Mouse (Mus musculus): ENCODE data around the gene Pak1ip1. TPM values are rescaled to one million over a fixed set of nuclear protein-coding genes. Genes with fewer than 3 reads are reported as not detected.

Pak1ip1 gene
- polyA plus RNA-seq, 1 experiment: 32.0 TPM

GRCm38 (mm10) chr13:40971261-40971660, 29.6 kb upstream of the Pak1ip1 start:
- no peaks in the 10 kb centered on the region for H3K36me3 ChIP-seq (ENCODE audit: control insufficient read depth, insufficient read depth, low read length)
- TF ChIP-seq CTCF (conservative IDR thresholded peaks at IDR 0.05; ENCODE audit: insufficient read depth, insufficient read length, low read depth, low read length) (no peak), POLR2A (IDR thresholded peaks at IDR 0.05; ENCODE audit: low read depth, low read length) (no peak)
- H3K27me3 ChIP-seq (replicated peaks; ENCODE audit: control insufficient read depth, insufficient read depth, low read length): no peaks in the 10 kb centered on the region
- H3K4me1 ChIP-seq (ENCODE audit: control insufficient read depth, insufficient read depth, low read length): peaks cover 7% of the 10 kb centered on the region; the same call in 1 of the 2 replicates
- WGBS: 86% methylated on average over 5 of the region's 5 CpGs
- H3K27ac ChIP-seq (ENCODE audit: insufficient read depth, low read depth, low read length): no peak overlapping the region
- DNase-seq: no peak
- no peak overlapping the region for H3K4me3 ChIP-seq (ENCODE audit: insufficient read depth, low read depth, low read length)

- 96% methylated on average over 2 of the region's 2 CpGs for WGBS
- Histone ChIP-seq H3K4me3 (ENCODE audit: insufficient read depth, low read depth, low read length) (no peak overlapping the region), H3K4me1 (ENCODE audit: control insufficient read depth, insufficient read depth, low read length) (peaks cover 7% of the 10 kb centered on the region; the same call in 1 of the 2 replicates), H3K36me3 (ENCODE audit: control insufficient read depth, insufficient read depth, low read length) (no peaks in the 10 kb centered on the region), H3K27ac (ENCODE audit: insufficient read depth, low read depth, low read length) (no peak overlapping the region), H3K27me3 (replicated peaks; ENCODE audit: control insufficient read depth, insufficient read depth, low read length) (no peaks in the 10 kb centered on the region)
- DNase-seq: no peak
- TF ChIP-seq CTCF (conservative IDR thresholded peaks at IDR 0.05; ENCODE audit: insufficient read depth, insufficient read length, low read depth, low read length) (no peak), POLR2A (IDR thresholded peaks at IDR 0.05; ENCODE audit: low read depth, low read length) (no peak)
These were observed 29.0 kb upstream of the Pak1ip1 start for GRCm38 (mm10) chr13:40971831-40972230.

- Histone ChIP-seq H3K4me3 (ENCODE audit: insufficient read depth, low read depth, low read length) (no peak overlapping the region), H3K27ac (ENCODE audit: insufficient read depth, low read depth, low read length) (no peak overlapping the region), H3K27me3 (replicated peaks; ENCODE audit: control insufficient read depth, insufficient read depth, low read length) (no peaks in the 10 kb centered on the region), H3K4me1 (ENCODE audit: control insufficient read depth, insufficient read depth, low read length) (peaks cover 7% of the 10 kb centered on the region; the same call in 1 of the 2 replicates), H3K36me3 (ENCODE audit: control insufficient read depth, insufficient read depth, low read length) (no peaks in the 10 kb centered on the region)
- DNase-seq: no peak
- 66% methylated on average over 5 of the region's 5 CpGs for WGBS
- no peak for TF ChIP-seq CTCF (conservative IDR thresholded peaks at IDR 0.05; ENCODE audit: insufficient read depth, insufficient read length, low read depth, low read length)
These were observed 27.8 kb upstream of the Pak1ip1 start for GRCm38 (mm10) chr13:40972976-40973375.

- no peaks in the 10 kb centered on the region for H3K36me3 ChIP-seq (ENCODE audit: control insufficient read depth, insufficient read depth, low read length)
- TF ChIP-seq POLR2A (IDR thresholded peaks at IDR 0.05; ENCODE audit: low read depth, low read length): no peak
- peak; percentile 91 for TF ChIP-seq CTCF (conservative IDR thresholded peaks at IDR 0.05; ENCODE audit: insufficient read depth, insufficient read length, low read depth, low read length)
- no peak overlapping the region for H3K27ac ChIP-seq (ENCODE audit: insufficient read depth, low read depth, low read length)
- DNase-seq: peak; percentile 72
- H3K4me3 ChIP-seq (ENCODE audit: insufficient read depth, low read depth, low read length): no peak overlapping the region
- peaks cover 5% of the 10 kb centered on the region; the same call in 1 of the 2 replicates for H3K4me1 ChIP-seq (ENCODE audit: control insufficient read depth, insufficient read depth, low read length)
- WGBS: 31% methylated on average over 7 of the region's 7 CpGs
- no peaks in the 10 kb centered on the region for H3K27me3 ChIP-seq (replicated peaks; ENCODE audit: control insufficient read depth, insufficient read depth, low read length)
These were observed 23.2 kb upstream of the Pak1ip1 start for GRCm38 (mm10) chr13:40977609-40978008.

- 71% methylated on average over 4 of the region's 4 CpGs for WGBS
- peak; percentile 68 for DNase-seq
- H3K4me1 ChIP-seq (ENCODE audit: control insufficient read depth, insufficient read depth, low read length): peaks cover 5% of the 10 kb centered on the region; the same call in 1 of the 2 replicates
- H3K4me3 ChIP-seq (ENCODE audit: insufficient read depth, low read depth, low read length): no peak overlapping the region
- H3K27me3 ChIP-seq (replicated peaks; ENCODE audit: control insufficient read depth, insufficient read depth, low read length): no peaks in the 10 kb centered on the region
- TF ChIP-seq CTCF (conservative IDR thresholded peaks at IDR 0.05; ENCODE audit: insufficient read depth, insufficient read length, low read depth, low read length) (no peak), POLR2A (IDR thresholded peaks at IDR 0.05; ENCODE audit: low read depth, low read length) (no peak)
- no peaks in the 10 kb centered on the region for H3K36me3 ChIP-seq (ENCODE audit: control insufficient read depth, insufficient read depth, low read length)
- H3K27ac ChIP-seq (ENCODE audit: insufficient read depth, low read depth, low read length): peak overlapping the region; percentile 85
These were observed 22.2 kb upstream of the Pak1ip1 start for GRCm38 (mm10) chr13:40978652-40979051.

GRCm38 (mm10) chr13:40979321-40979720, 21.5 kb upstream of the Pak1ip1 start:
- peak overlapping the region; percentile 85 for H3K27ac ChIP-seq (ENCODE audit: insufficient read depth, low read depth, low read length)
- peak; percentile 85 for DNase-seq
- H3K4me3 ChIP-seq (ENCODE audit: insufficient read depth, low read depth, low read length): no peak overlapping the region
- no peaks in the 10 kb centered on the region for H3K36me3 ChIP-seq (ENCODE audit: control insufficient read depth, insufficient read depth, low read length)
- H3K27me3 ChIP-seq (replicated peaks; ENCODE audit: control insufficient read depth, insufficient read depth, low read length): no peaks in the 10 kb centered on the region
- 11% methylated on average over 2 of the region's 2 CpGs for WGBS
- TF ChIP-seq CTCF (conservative IDR thresholded peaks at IDR 0.05; ENCODE audit: insufficient read depth, insufficient read length, low read depth, low read length) (no peak), POLR2A (IDR thresholded peaks at IDR 0.05; ENCODE audit: low read depth, low read length) (no peak)
- peaks cover 5% of the 10 kb centered on the region; the same call in 1 of the 2 replicates for H3K4me1 ChIP-seq (ENCODE audit: control insufficient read depth, insufficient read depth, low read length)

GRCm38 (mm10) chr13:40982759-40983158, 18.1 kb upstream of the Pak1ip1 start:
- H3K27me3 ChIP-seq (replicated peaks; ENCODE audit: control insufficient read depth, insufficient read depth, low read length): no peaks in the 10 kb centered on the region
- no peak for TF ChIP-seq CTCF (conservative IDR thresholded peaks at IDR 0.05; ENCODE audit: insufficient read depth, insufficient read length, low read depth, low read length)
- no peak for TF ChIP-seq POLR2A (IDR thresholded peaks at IDR 0.05; ENCODE audit: low read depth, low read length)
- H3K4me3 ChIP-seq (ENCODE audit: insufficient read depth, low read depth, low read length): no peak overlapping the region
- DNase-seq: no peak
- peaks cover 5% of the 10 kb centered on the region; the same call in 1 of the 2 replicates for H3K4me1 ChIP-seq (ENCODE audit: control insufficient read depth, insufficient read depth, low read length)
- no peaks in the 10 kb centered on the region for H3K36me3 ChIP-seq (ENCODE audit: control insufficient read depth, insufficient read depth, low read length)
- no peak overlapping the region for H3K27ac ChIP-seq (ENCODE audit: insufficient read depth, low read depth, low read length)
- WGBS: 80% methylated on average over 1 of the region's 1 CpGs

Data from kidney, adult 2 months (tissue).